Comparison of ENCODE assay signal across 8 mouse cellular contexts in the genomic region with DNA sequence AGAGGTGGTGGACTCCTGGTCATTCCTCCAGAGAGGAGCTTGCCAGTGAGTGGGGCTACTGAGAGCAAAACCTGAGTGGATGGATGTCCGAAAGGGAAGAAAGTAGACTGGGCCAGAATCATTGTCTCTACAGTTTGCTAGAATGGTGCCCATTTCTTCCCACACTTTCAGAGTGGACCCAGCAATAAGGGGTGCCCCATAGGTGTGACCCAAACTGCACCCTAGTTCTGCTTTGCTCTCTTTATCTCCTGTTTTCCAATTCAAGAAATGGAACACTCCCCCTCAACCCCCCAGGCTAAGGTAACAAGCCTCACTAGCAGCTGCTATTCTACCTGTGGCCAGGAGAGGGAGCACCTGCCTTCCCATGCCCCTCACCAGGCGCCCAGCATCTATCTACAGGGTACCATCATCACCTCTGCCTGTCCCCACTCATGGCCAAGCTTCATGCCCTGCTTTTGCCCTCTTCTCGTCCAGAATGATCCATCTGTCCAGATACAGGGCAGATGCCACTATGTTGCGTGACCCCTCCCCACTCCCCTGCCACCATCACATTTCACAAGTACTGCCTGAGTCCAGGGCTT. TPM values are rescaled to one million over a fixed set of nuclear protein-coding genes. Genes with fewer than 3 reads are reported as not detected.
DNase-seq lines count a peak whose midpoint lies in the region; ATAC-seq and TF ChIP-seq lines count a peak whose summit lies in the region.

No protein-coding gene starts in this region.

- H3K27me3 ChIP-seq in testis, adult 2 months (ENCODE audit: control insufficient read depth, insufficient read depth, low read length) = no peaks in the 10 kb centered on the region
- H3K27me3 ChIP-seq in forebrain, embryonic 12.5 days = no peaks in the 10 kb centered on the region
- H3K27me3 ChIP-seq in intestine, postnatal 0 days (replicated peaks; ENCODE audit: control insufficient read depth, insufficient read depth, low read length) = no peaks in the 10 kb centered on the region
- H3K27me3 ChIP-seq in liver, embryonic 13.5 days = no peaks in the 10 kb centered on the region
- H3K27me3 ChIP-seq in neural tube, embryonic 14.5 days (ENCODE audit: control insufficient read depth, insufficient read depth, low read length) = no peaks in the 10 kb centered on the region

- H3K4me3 ChIP-seq in testis, adult 2 months (ENCODE audit: control insufficient read depth, low read depth, low read length) = no peak overlapping the region
- H3K4me3 ChIP-seq in forebrain, embryonic 12.5 days (replicated peaks) = no peak overlapping the region
- no peak overlapping the region for H3K4me3 ChIP-seq in intestine, postnatal 0 days (ENCODE audit: low read depth, low read length)
- no peak overlapping the region for H3K4me3 ChIP-seq in liver, embryonic 13.5 days (replicated peaks)
- no peak overlapping the region for H3K4me3 ChIP-seq in neural tube, embryonic 14.5 days (ENCODE audit: low read depth, low read length)

- ATAC-seq in forebrain, embryonic 12.5 days (ENCODE audit: low FRiP score) = peak; percentile 77
- ATAC-seq in intestine, postnatal 0 days = peak; percentile 45; the same call in 1 of the 2 replicates
- no peak for ATAC-seq in liver, embryonic 13.5 days (ENCODE audit: low read depth)
- peak; percentile 67 for ATAC-seq in neural tube, embryonic 14.5 days (ENCODE audit: low read depth)

- no peak overlapping the region for H3K9ac ChIP-seq in forebrain, embryonic 12.5 days
- H3K9ac ChIP-seq in intestine, postnatal 0 days (ENCODE audit: low read depth, low read length) = no peak overlapping the region
- H3K9ac ChIP-seq in liver, embryonic 13.5 days = peak overlapping the region; percentile 23; the same call in 1 of the 2 replicates
- H3K9ac ChIP-seq in neural tube, embryonic 14.5 days (replicated peaks; ENCODE audit: low read depth, low read length) = no peak overlapping the region

- H3K4me2 ChIP-seq in forebrain, embryonic 12.5 days = no peak overlapping the region
- no peak overlapping the region for H3K4me2 ChIP-seq in intestine, postnatal 0 days (replicated peaks; ENCODE audit: low read depth)
- H3K4me2 ChIP-seq in liver, embryonic 13.5 days = no peak overlapping the region
- H3K4me2 ChIP-seq in neural tube, embryonic 14.5 days (ENCODE audit: low read depth, low read length) = no peak overlapping the region

- no peaks in the 10 kb centered on the region; the same call in 1 of the 2 replicates for H3K36me3 ChIP-seq in testis, adult 2 months (ENCODE audit: control insufficient read depth, insufficient read depth, low read length)
- H3K36me3 ChIP-seq in forebrain, embryonic 12.5 days (replicated peaks) = peaks cover 28% of the 10 kb centered on the region
- H3K36me3 ChIP-seq in intestine, postnatal 0 days (ENCODE audit: control insufficient read depth, insufficient read depth) = 0 out of 2 replicates have a peak, but pooled peaks cover 3% of the 10 kb centered on the region
- H3K36me3 ChIP-seq in liver, embryonic 13.5 days = peaks cover 39% of the 10 kb centered on the region
- H3K36me3 ChIP-seq in neural tube, embryonic 14.5 days (ENCODE audit: control insufficient read depth, insufficient read depth, low read length) = no peaks in the 10 kb centered on the region

- H3K9me3 ChIP-seq in forebrain, embryonic 12.5 days = no peaks in the 10 kb centered on the region
- no peaks in the 10 kb centered on the region for H3K9me3 ChIP-seq in intestine, postnatal 0 days (ENCODE audit: control insufficient read depth)
- no peaks in the 10 kb centered on the region for H3K9me3 ChIP-seq in liver, embryonic 13.5 days (replicated peaks)
- no peaks in the 10 kb centered on the region for H3K9me3 ChIP-seq in neural tube, embryonic 14.5 days (ENCODE audit: control insufficient read depth, low read length)

- 50% methylated on average over 4 of the region's 4 CpGs for WGBS in forebrain, embryonic 12.5 days
- WGBS in intestine, postnatal 0 days = 57% methylated on average over 4 of the region's 4 CpGs
- whole genome bisulfite sequencing in liver, embryonic 13.5 days (ENCODE audit: insufficient replicate concordance) = 45% methylated on average over 4 of the region's 4 CpGs
- WGBS in neural tube, embryonic 14.5 days = 44% methylated on average over 4 of the region's 4 CpGs

- TF ChIP-seq CTCF in testis, adult 2 months (IDR thresholded peaks at IDR 0.05; ENCODE audit: control insufficient read depth, insufficient read depth, insufficient replicate concordance, low read depth, low read length) = peak; percentile 78
- TF ChIP-seq CTCF in intestine, postnatal 0 days (IDR thresholded peaks at IDR 0.05; ENCODE audit: low read depth) = peak; percentile 91

- no peak for TF ChIP-seq POLR2A in testis, adult 2 months (IDR thresholded peaks at IDR 0.05; ENCODE audit: control insufficient read depth, low read depth, low read length)

- H3K4me1 ChIP-seq in testis, adult 2 months (ENCODE audit: control insufficient read depth, insufficient read depth, low read length) = no peaks in the 10 kb centered on the region
- peaks cover 10% of the 10 kb centered on the region for H3K4me1 ChIP-seq in forebrain, embryonic 12.5 days
- no peaks in the 10 kb centered on the region for H3K4me1 ChIP-seq in intestine, postnatal 0 days (replicated peaks; ENCODE audit: control insufficient read depth, insufficient read depth, low read length)
- H3K4me1 ChIP-seq in liver, embryonic 13.5 days (replicated peaks) = peaks cover 56% of the 10 kb centered on the region
- no peaks in the 10 kb centered on the region for H3K4me1 ChIP-seq in neural tube, embryonic 14.5 days (ENCODE audit: control insufficient read depth, insufficient read depth, low read length)

- no peak for DNase-seq in testis, postnatal 14 days (ENCODE audit: low spot score)
- peak; percentile 55 to 70 for DNase-seq in adrenal gland, postnatal 36 days
- no peak for DNase-seq in liver, embryonic 13.5 days
- no peak for DNase-seq in gastrocnemius, adult 18-20 months (ENCODE audit: low spot score)

- no peak overlapping the region for H3K27ac ChIP-seq in testis, adult 2 months (ENCODE audit: control insufficient read depth, insufficient read depth, low read depth, low read length)
- no peak overlapping the region for H3K27ac ChIP-seq in forebrain, embryonic 12.5 days
- H3K27ac ChIP-seq in intestine, postnatal 0 days (ENCODE audit: low read depth, low read length) = no peak overlapping the region
- peak overlapping the region; percentile 85 for H3K27ac ChIP-seq in liver, embryonic 13.5 days
- no peak overlapping the region for H3K27ac ChIP-seq in neural tube, embryonic 14.5 days (ENCODE audit: low read depth, low read length)

RNA-seq across cellular contexts. Expression of a gene that starts 8.8 kb away (rescaled TPM):
- 5.3 and 5.5 TPM in 2 replicates for polyA plus RNA-seq in testis, adult 2 months (2012; rRNA removed)
- total RNA-seq in adrenal gland, postnatal 36 days (2021) = 10 to 100 TPM; 17.3 to 23.5 TPM
- 525 and 536 TPM in 2 replicates for polyA plus RNA-seq in forebrain, embryonic 12.5 days (2016; fragmentation: Nextera tagmentation; extraction: Ambion mirVana)
- polyA plus RNA-seq in intestine, postnatal 0 days (2015; fragmentation: Nextera tagmentation; extraction: Ambion mirVana) = 36.9 and 37.4 TPM in 2 replicates
- polyA plus RNA-seq in liver, embryonic 13.5 days (2015; fragmentation: Nextera tagmentation; extraction: Ambion mirVana) = 586 and 708 TPM in 2 replicates
- polyA plus RNA-seq in neural tube, embryonic 14.5 days (2014; fragmentation: Nextera tagmentation; extraction: Ambion mirVana) = 26.1 and 31.2 TPM in 2 replicates
- total RNA-seq in gastrocnemius, adult 18-20 months (2021) = under 1 TPM; 0.71 to 0.87 TPM

RNA-seq across cellular contexts. Expression of a gene that starts 35.2 kb away (rescaled TPM):
- 1.2 and 1.7 TPM in 2 replicates for polyA plus RNA-seq in testis, adult 2 months (2012; rRNA removed)
- total RNA-seq in adrenal gland, postnatal 36 days (2021) = 1 to 10 TPM; 1.7 to 2.6 TPM
- polyA plus RNA-seq in forebrain, embryonic 12.5 days (2016; fragmentation: Nextera tagmentation; extraction: Ambion mirVana) = 1.0 and 1.1 TPM in 2 replicates
- polyA plus RNA-seq in intestine, postnatal 0 days (2015; fragmentation: Nextera tagmentation; extraction: Ambion mirVana) = 1.3 and 1.7 TPM in 2 replicates
- polyA plus RNA-seq in liver, embryonic 13.5 days (2015; fragmentation: Nextera tagmentation; extraction: Ambion mirVana) = 0.38 and 0.50 TPM in 2 replicates
- polyA plus RNA-seq in neural tube, embryonic 14.5 days (2014; fragmentation: Nextera tagmentation; extraction: Ambion mirVana) = 1.3 and 2.2 TPM in 2 replicates
- 1 to 10 TPM; 1.7 to 2.7 TPM for total RNA-seq in gastrocnemius, adult 18-20 months (2021)

Comparison
In these comparisons a context has a peak if more than half of its experiments do, and no peak if none do; other contexts are left out.
1. DNase-seq: peak in adrenal gland, postnatal 36 days (2 of 2); none in testis, postnatal 14 days (single experiment), liver, embryonic 13.5 days (single experiment) and gastrocnemius, adult 18-20 months (single experiment).
2. RNA of a gene that starts 8.8 kb away (polyA plus RNA-seq): 586 to 708 TPM in liver, embryonic 13.5 days and 525 to 536 TPM in forebrain, embryonic 12.5 days; 36.9 to 37.4 TPM in intestine, postnatal 0 days, 26.1 to 31.2 TPM in neural tube, embryonic 14.5 days and 5.3 to 5.5 TPM in testis, adult 2 months; every median in the first group is over 10 times any median in the second.